Mouse (Mus musculus) myocyte (in vitro differentiated cells): ENCODE data around the gene Focad. TPM values are rescaled to one million over a fixed set of nuclear protein-coding genes. Genes with fewer than 3 reads are reported as not detected.
A peak's percentile ranks its signal among the peaks of the same experiment; 100 is the strongest.

Experiments used
- H3K27me3 ChIP-seq: one replicate; pipeline ENCODE4 v1.6.1; 2011; ENCODE audit not compliant: control insufficient read depth, insufficient read depth, insufficient read length
- H3K36me3 ChIP-seq: one replicate; pipeline ENCODE4 v1.6.1; 2011; ENCODE audit not compliant: control insufficient read depth, insufficient read depth
- H3K4me2 ChIP-seq: one replicate; pipeline ENCODE4 v1.6.1; 2011; ENCODE audit warnings: low read depth, control low read depth
- H3K4me3 ChIP-seq: one replicate; pipeline ENCODE4 v1.5.1; 2011; ENCODE audit warnings: mild to moderate bottlenecking, control low read depth, moderate library complexity
- H3K79me2 ChIP-seq: one replicate; pipeline ENCODE4 v1.6.1; 2011; ENCODE audit not compliant: control insufficient read depth, insufficient read depth
- H3ac ChIP-seq: one replicate; pipeline ENCODE4 v1.6.1; 2011; ENCODE audit not compliant: control insufficient read depth, insufficient read length
- CEBPB ChIP-seq: IDR thresholded peaks from 2 replicates; pipeline ENCODE4 v1.6.1; 2011; ENCODE audit warnings: mild to moderate bottlenecking, moderate library complexity; ENCODE audit not compliant: poor library complexity, insufficient read depth, severe bottlenecking
- E2F4 ChIP-seq: IDR thresholded peaks from one replicate; pipeline ENCODE4 v1.6.1; 2011; ENCODE audit warnings: mild to moderate bottlenecking, control low read depth, moderate library complexity; ENCODE audit not compliant: insufficient read depth
- MAX ChIP-seq: IDR thresholded peaks from one replicate; pipeline ENCODE4 v1.6.1; 2011; ENCODE audit warnings: low read depth, mild to moderate bottlenecking, control low read depth
- MYOD1 ChIP-seq, 3 experiments: IDR thresholded peaks; one replicate each; pipeline ENCODE4 v1.6.1; 2011; ENCODE audit warnings: control low read depth in 2 of 3, low read depth in 2 of 3, mild to moderate bottlenecking in 2 of 3, moderate library complexity in 1 of 3; ENCODE audit not compliant: insufficient read length in 2 of 3, control insufficient read depth in 1 of 3
- MYOG ChIP-seq, 3 experiments: IDR thresholded peaks; one replicate each; pipeline ENCODE4 v1.6.1; 2011; ENCODE audit warnings: control low read depth in 2 of 3, low read depth in 2 of 3, mild to moderate bottlenecking in 2 of 3; ENCODE audit not compliant: insufficient read length in 2 of 3, control insufficient read depth in 1 of 3, insufficient read depth in 1 of 3
- POLR2A ChIP-seq: IDR thresholded peaks from one replicate; pipeline ENCODE4 v1.6.1; 2011; ENCODE audit warnings: low read depth, mild to moderate bottlenecking, control low read depth, moderate library complexity; ENCODE audit not compliant: insufficient read length
- POLR2AphosphoS2 ChIP-seq: IDR thresholded peaks from one replicate; pipeline ENCODE4 v1.6.1; 2011; ENCODE audit warnings: low read depth, control low read depth; ENCODE audit not compliant: insufficient read length
- REST ChIP-seq: IDR thresholded peaks from one replicate; pipeline ENCODE4 v1.6.1; 2011; ENCODE audit warnings: mild to moderate bottlenecking, control low read depth, moderate library complexity; ENCODE audit not compliant: insufficient read depth, insufficient read length
- SRF ChIP-seq: IDR thresholded peaks from one replicate; pipeline ENCODE4 v1.6.1; 2011; ENCODE audit warnings: low read depth; ENCODE audit not compliant: control insufficient read depth, insufficient read length
- TCF12 ChIP-seq: IDR thresholded peaks from one replicate; pipeline ENCODE4 v1.6.1; 2011; ENCODE audit warnings: mild to moderate bottlenecking, control low read depth; ENCODE audit not compliant: poor library complexity, insufficient read depth, severe bottlenecking
- TCF3 ChIP-seq: IDR thresholded peaks from one replicate; pipeline ENCODE4 v1.6.1; 2011; ENCODE audit warnings: low read depth, control low read depth; ENCODE audit not compliant: insufficient read length
- USF1 ChIP-seq: IDR thresholded peaks from one replicate; pipeline ENCODE4 v1.6.1; 2011; ENCODE audit warnings: low read depth, mild to moderate bottlenecking, control low read depth, moderate library complexity
- polyA plus RNA-seq: library from polyadenylated mRNA; unstranded; fragments of >200 nt; fragmentation: generic; extraction: Trizol; gene quantifications from one replicate; pipeline ENCODE4 v1.2.1, GENCODE M21; 2012; ENCODE audit warnings: missing spikeins

Focad gene
- polyA plus RNA-seq, 1 experiment = 15.3 TPM

- no peak for TF ChIP-seq CEBPB
- no peak for TF ChIP-seq SRF
- no peak for TF ChIP-seq TCF12
- TF ChIP-seq TCF3 = no peak
- no peak for TF ChIP-seq USF1
- no peak for TF ChIP-seq REST
- no peak for TF ChIP-seq MAX
- TF ChIP-seq MYOD1 (IDR thresholded peaks at IDR 0.05; ENCODE audit: control insufficient read depth in 1 of 3, insufficient read length in 2 of 3, low read depth in 2 of 3) = no peak
- TF ChIP-seq MYOG (IDR thresholded peaks at IDR 0.05; ENCODE audit: control insufficient read depth in 1 of 3, insufficient read depth in 1 of 3, insufficient read length in 2 of 3, low read depth in 2 of 3) = no peak
- TF ChIP-seq POLR2A = no peak
- TF ChIP-seq E2F4 = no peak
- TF ChIP-seq POLR2AphosphoS2 = no peak
- no peak overlapping the region for H3ac ChIP-seq
Measured at GRCm38 (mm10) chr4:88208676-88209075, 114.2 kb downstream of the Focad start.

GRCm38 (mm10) chr4:88209351-88209814 is 115.0 kb downstream of the Focad start:
- Histone ChIP-seq H3K27me3 (no peaks in the 10 kb centered on the region), H3ac (no peak overlapping the region), H3K4me3 (no peak overlapping the region), H3K4me2 (no peak overlapping the region), H3K36me3 (no peaks in the 10 kb centered on the region), H3K79me2 (no peaks in the 10 kb centered on the region)
- no peak for TF ChIP-seq MYOD1 (IDR thresholded peaks at IDR 0.05; ENCODE audit: control insufficient read depth in 1 of 3, insufficient read length in 2 of 3, low read depth in 2 of 3)
- TF ChIP-seq MAX = no peak
- TF ChIP-seq CEBPB = no peak
- TF ChIP-seq POLR2A = no peak
- TF ChIP-seq POLR2AphosphoS2 = no peak
- no peak for TF ChIP-seq SRF
- TF ChIP-seq REST = no peak
- TF ChIP-seq E2F4 = no peak
- TF ChIP-seq MYOG (IDR thresholded peaks at IDR 0.05; ENCODE audit: control insufficient read depth in 1 of 3, insufficient read depth in 1 of 3, insufficient read length in 2 of 3, low read depth in 2 of 3) = no peak
- no peak for TF ChIP-seq USF1
- no peak for TF ChIP-seq TCF12
- no peak for TF ChIP-seq TCF3

More at GRCm38 (mm10) chr4:88208676-88209075, 114.2 kb downstream of the Focad start:
- Histone ChIP-seq H3K4me3 (no peak overlapping the region), H3K4me2 (no peak overlapping the region), H3K27me3 (no peaks in the 10 kb centered on the region), H3K79me2 (no peaks in the 10 kb centered on the region), H3K36me3 (no peaks in the 10 kb centered on the region)

- Histone ChIP-seq H3K79me2 (no peaks in the 10 kb centered on the region), H3K36me3 (no peaks in the 10 kb centered on the region), H3ac (no peak overlapping the region), H3K4me3 (no peak overlapping the region), H3K4me2 (no peak overlapping the region), H3K27me3 (no peaks in the 10 kb centered on the region)
- TF ChIP-seq MYOD1 (IDR thresholded peaks at IDR 0.05; ENCODE audit: control insufficient read depth in 1 of 3, insufficient read length in 2 of 3, low read depth in 2 of 3) (no peak), TCF12 (no peak), POLR2AphosphoS2 (no peak), E2F4 (no peak), SRF (no peak), REST (no peak), TCF3 (no peak), MYOG (IDR thresholded peaks at IDR 0.05; ENCODE audit: control insufficient read depth in 1 of 3, insufficient read depth in 1 of 3, insufficient read length in 2 of 3, low read depth in 2 of 3) (no peak), USF1 (no peak), MAX (no peak), POLR2A (no peak), CEBPB (no peak)
Measured at GRCm38 (mm10) chr4:88210602-88211001, 116.2 kb downstream of the Focad start.

- TF ChIP-seq SRF = no peak
- Histone ChIP-seq H3K4me2 (no peak overlapping the region), H3K4me3 (no peak overlapping the region), H3K36me3 (no peaks in the 10 kb centered on the region), H3K27me3 (no peaks in the 10 kb centered on the region), H3ac (no peak overlapping the region), H3K79me2 (no peaks in the 10 kb centered on the region)
Measured at GRCm38 (mm10) chr4:88211200-88211885, 116.9 kb downstream of the Focad start.

GRCm38 (mm10) chr4:88213895-88214294 is 119.5 kb downstream of the Focad start:
- no peaks in the 10 kb centered on the region for H3K36me3 ChIP-seq
- TF ChIP-seq MAX = no peak
- no peak for TF ChIP-seq POLR2A
- no peak for TF ChIP-seq REST
- no peak for TF ChIP-seq E2F4
- TF ChIP-seq TCF3 = peak; percentile 67
- 0 out of 2 replicates have a peak, but pooled peaks have one; percentile 9 for TF ChIP-seq CEBPB
- no peak for TF ChIP-seq POLR2AphosphoS2
- peak; percentile 65 to 89 (median 84) for TF ChIP-seq MYOD1 (IDR thresholded peaks at IDR 0.05; ENCODE audit: control insufficient read depth in 1 of 3, insufficient read length in 2 of 3, low read depth in 2 of 3)
- peak; percentile 94 for TF ChIP-seq USF1
- peak in 2 of 3 experiments; percentile 82 to 96 for TF ChIP-seq MYOG (IDR thresholded peaks at IDR 0.05; ENCODE audit: control insufficient read depth in 1 of 3, insufficient read depth in 1 of 3, insufficient read length in 2 of 3, low read depth in 2 of 3)
- TF ChIP-seq TCF12 = peak; percentile 83
- no peak for TF ChIP-seq SRF
- H3ac ChIP-seq = no peak overlapping the region
- H3K4me3 ChIP-seq = no peak overlapping the region
- peak overlapping the region; percentile 43 for H3K4me2 ChIP-seq
- H3K79me2 ChIP-seq = no peaks in the 10 kb centered on the region
- no peaks in the 10 kb centered on the region for H3K27me3 ChIP-seq
